Mouse (Mus musculus) ES-E14 (cell line): ENCODE measurements at regions not wholly inside any gene's neighbourhood (a gene's known extent, or its start where the extent isn't known, plus 50 kb on each side); places are given as distances from the start of the nearest gene placed in this dataset.

Experiments
- HCFC1 ChIP-seq: IDR thresholded peaks from 2 replicates; pipeline ENCODE4 v1.6.1; 2012; ENCODE audit warnings: low read length, inconsistent platforms, borderline replicate concordance; ENCODE audit not compliant: insufficient read depth
- ZNF384 ChIP-seq: IDR thresholded peaks from 2 replicates; pipeline ENCODE4 v1.6.1; 2012; ENCODE audit warnings: low read depth, low read length, inconsistent platforms

GRCm38 (mm10) chr7:71816138-71816537 is 464.9 kb upstream of the Gm10295 start:
- no peak for TF ChIP-seq ZNF384
- TF ChIP-seq HCFC1, result no peak
